Mouse (Mus musculus): ENCODE measurements at regions not wholly inside any gene's neighbourhood (a gene's known extent, or its start where the extent isn't known, plus 50 kb on each side); places are given as distances from the start of the nearest gene placed in this dataset.

DNA sequence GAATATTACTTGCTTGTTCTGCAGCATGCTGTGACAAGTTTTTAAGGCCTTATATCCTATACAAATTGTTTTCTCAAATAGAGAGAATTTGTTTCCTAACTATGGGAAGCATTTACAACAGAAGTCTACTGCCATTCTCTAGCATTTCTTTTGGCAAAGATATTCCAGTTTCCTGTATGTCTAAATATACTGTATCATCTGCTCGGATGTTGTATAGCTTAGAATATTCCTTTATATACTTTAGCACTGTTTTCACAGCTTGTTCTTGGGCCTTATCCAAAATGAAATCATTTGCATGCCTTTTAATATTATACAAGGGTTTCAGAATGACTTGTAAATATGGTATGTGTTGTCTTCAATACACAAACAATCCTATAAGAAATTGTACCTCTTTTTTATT is 92.1 kb upstream of the Ins2 start:
- no peaks in the 10 kb centered on the region for H3K36me3 ChIP-seq (ENCODE audit: control insufficient read depth, insufficient read depth, low read length)
- H3K9ac ChIP-seq (ENCODE audit: low read length) = no peak overlapping the region
- 85% methylated on average over 1 of the region's 1 CpGs for WGBS
- no peak overlapping the region for H3K4me3 ChIP-seq (ENCODE audit: low read depth, low read length)
- H3K4me2 ChIP-seq (ENCODE audit: low read length) = no peak overlapping the region
- no peak overlapping the region for H3K27ac ChIP-seq (ENCODE audit: low read depth)
- no peaks in the 10 kb centered on the region for H3K27me3 ChIP-seq (replicated peaks; ENCODE audit: control insufficient read depth, insufficient read depth, low read length)
- H3K4me1 ChIP-seq (replicated peaks; ENCODE audit: control insufficient read depth, insufficient read depth, low read length) = no peaks in the 10 kb centered on the region
- ATAC-seq (replicated peaks; ENCODE audit: low FRiP score, low TSS enrichment, low read depth) (no peak), DNase-seq (ENCODE audit: low spot score) (no peak)
- no peaks in the 10 kb centered on the region for H3K9me3 ChIP-seq (ENCODE audit: control insufficient read depth, low read length)

DNA sequence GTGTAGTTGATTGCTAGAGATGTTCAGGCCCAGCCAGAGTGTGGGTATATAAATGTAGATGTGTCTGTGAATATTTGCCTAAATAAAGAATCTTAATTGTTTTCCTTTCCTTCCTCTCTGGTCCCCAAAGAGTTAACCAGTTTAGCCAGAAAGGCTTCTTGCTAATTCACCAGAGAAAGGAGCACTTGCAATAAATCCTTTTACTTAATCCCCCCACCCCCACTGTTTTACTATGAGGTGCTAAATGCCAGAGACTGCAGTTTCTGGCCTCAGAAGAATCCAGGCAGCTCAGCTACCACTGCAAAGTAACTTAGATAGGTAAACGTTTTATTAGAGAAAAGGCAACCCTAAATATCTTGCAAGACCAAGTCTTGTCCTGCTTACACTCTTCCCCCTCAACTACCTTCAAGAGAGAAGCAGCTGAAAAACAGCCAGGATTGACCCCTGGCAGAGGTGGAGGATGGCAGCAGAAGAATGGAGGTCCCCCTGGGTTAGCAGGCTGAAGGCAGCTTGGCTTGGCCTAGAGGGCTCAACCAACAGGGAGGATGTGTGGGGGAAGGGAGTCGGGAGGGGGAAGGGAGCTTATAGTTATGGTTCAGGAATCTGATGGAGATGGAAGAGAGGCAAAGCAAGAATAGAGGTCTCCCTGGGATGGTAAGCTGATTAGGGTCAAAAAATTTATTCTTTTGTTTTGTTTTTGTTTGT is 87.9 kb upstream of the Ins2 start:
- WGBS = 13% methylated on average over 2 of the region's 2 CpGs
- DNase-seq (ENCODE audit: low spot score) = no peak
- ATAC-seq (replicated peaks; ENCODE audit: low FRiP score, low TSS enrichment, low read depth) = no peak

DNA sequence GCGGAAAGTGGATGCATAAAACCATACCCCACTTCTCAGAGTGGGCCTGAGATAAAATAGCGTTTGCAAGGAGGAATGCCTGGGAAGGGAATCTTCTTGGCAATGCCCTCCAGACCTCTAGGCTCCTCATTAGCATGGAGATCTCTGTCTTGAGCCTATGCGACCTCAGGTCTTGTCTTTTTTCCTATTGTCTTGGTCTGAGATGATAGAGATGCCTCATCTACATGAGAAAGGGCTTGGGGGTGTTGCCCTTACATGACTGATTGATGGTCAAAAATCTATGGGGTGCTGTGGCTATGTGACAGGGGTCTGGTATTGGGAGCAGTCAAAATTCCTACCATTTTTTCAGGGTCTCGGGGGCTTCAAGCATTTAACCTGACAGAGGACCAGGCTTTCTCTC is 67.5 kb upstream of the Ins2 start:
- Histone ChIP-seq H3K36me3 (ENCODE audit: control insufficient read depth, insufficient read depth, low read length) (no peaks in the 10 kb centered on the region), H3K9me3 (ENCODE audit: control insufficient read depth, low read length) (no peaks in the 10 kb centered on the region), H3K4me3 (ENCODE audit: low read depth, low read length) (no peak overlapping the region), H3K27me3 (replicated peaks; ENCODE audit: control insufficient read depth, insufficient read depth, low read length) (no peaks in the 10 kb centered on the region), H3K9ac (ENCODE audit: low read length) (no peak overlapping the region), H3K4me1 (replicated peaks; ENCODE audit: control insufficient read depth, insufficient read depth, low read length) (no peaks in the 10 kb centered on the region), H3K27ac (ENCODE audit: low read depth) (no peak overlapping the region), H3K4me2 (ENCODE audit: low read length) (no peak overlapping the region)
- ATAC-seq (replicated peaks; ENCODE audit: low FRiP score, low TSS enrichment, low read depth) = no peak
- DNase-seq (ENCODE audit: low spot score) = no peak
- 72% methylated on average over 4 of the region's 4 CpGs for WGBS

More for the DNA sequence above, 87.9 kb upstream of the Ins2 start:
- H3K27me3 ChIP-seq (replicated peaks; ENCODE audit: control insufficient read depth, insufficient read depth, low read length) = no peaks in the 10 kb centered on the region
- H3K27ac ChIP-seq (ENCODE audit: low read depth) = no peak overlapping the region
- no peaks in the 10 kb centered on the region for H3K36me3 ChIP-seq (ENCODE audit: control insufficient read depth, insufficient read depth, low read length)
- H3K9me3 ChIP-seq (ENCODE audit: control insufficient read depth, low read length) = no peaks in the 10 kb centered on the region
- no peak overlapping the region for H3K9ac ChIP-seq (ENCODE audit: low read length)
- H3K4me3 ChIP-seq (ENCODE audit: low read depth, low read length) = no peak overlapping the region
- no peak overlapping the region for H3K4me2 ChIP-seq (ENCODE audit: low read length)
- H3K4me1 ChIP-seq (replicated peaks; ENCODE audit: control insufficient read depth, insufficient read depth, low read length) = no peaks in the 10 kb centered on the region

DNA sequence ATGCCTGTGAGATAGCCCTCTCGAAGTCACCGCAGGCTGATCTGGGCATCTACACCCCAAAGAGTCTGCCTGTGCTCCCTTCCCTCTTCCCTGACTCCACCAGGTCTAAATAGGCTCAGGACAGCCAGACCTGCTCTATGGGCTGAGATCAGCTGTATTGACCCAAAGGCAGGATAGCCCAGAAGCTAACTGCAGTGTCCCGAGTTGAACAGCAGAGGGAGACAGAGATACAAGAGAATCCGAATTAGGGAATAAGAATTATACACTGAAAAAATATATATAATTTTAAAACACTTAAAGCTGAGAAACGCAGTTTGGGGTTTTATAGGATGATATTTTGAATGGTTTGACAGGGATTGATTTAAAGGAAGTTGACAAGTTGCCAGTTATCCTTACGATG is 56.2 kb upstream of the Ins2 start:
- H3K4me1 ChIP-seq (replicated peaks; ENCODE audit: control insufficient read depth, insufficient read depth, low read length) = no peaks in the 10 kb centered on the region
- no peak overlapping the region for H3K27ac ChIP-seq (ENCODE audit: low read depth)
- 28% methylated on average over 6 of the region's 6 CpGs for WGBS
- no peak overlapping the region for H3K9ac ChIP-seq (ENCODE audit: low read length)
- ATAC-seq (replicated peaks; ENCODE audit: low FRiP score, low TSS enrichment, low read depth) (no peak), DNase-seq (ENCODE audit: low spot score) (peak; percentile 73)
- no peak overlapping the region for H3K4me2 ChIP-seq (ENCODE audit: low read length)
- no peak overlapping the region for H3K4me3 ChIP-seq (ENCODE audit: low read depth, low read length)
- no peaks in the 10 kb centered on the region for H3K36me3 ChIP-seq (ENCODE audit: control insufficient read depth, insufficient read depth, low read length)
- H3K9me3 ChIP-seq (ENCODE audit: control insufficient read depth, low read length) = no peaks in the 10 kb centered on the region
- no peaks in the 10 kb centered on the region for H3K27me3 ChIP-seq (replicated peaks; ENCODE audit: control insufficient read depth, insufficient read depth, low read length)

DNA sequence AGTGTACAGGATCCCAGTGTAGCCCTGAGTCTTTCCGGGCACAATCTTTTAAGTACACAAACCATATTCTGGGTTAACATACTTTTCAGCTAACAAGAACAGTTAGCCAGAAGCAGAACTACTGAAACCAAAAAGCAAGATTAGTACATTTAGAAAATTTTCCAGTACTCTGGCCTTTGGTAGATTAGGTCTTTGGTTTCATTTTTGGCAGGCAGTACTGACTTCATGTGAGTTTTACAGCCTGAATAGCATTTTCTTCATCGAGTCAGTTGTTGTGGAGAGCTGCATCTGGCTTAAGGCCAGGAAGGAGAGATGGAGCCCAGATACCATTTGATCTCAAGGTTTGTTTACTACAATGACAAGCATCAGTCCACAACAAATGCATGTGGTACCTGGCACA is 51.3 kb upstream of the Ins2 start:
- 47% methylated on average over 2 of the region's 2 CpGs for WGBS
- no peak for ATAC-seq (replicated peaks; ENCODE audit: low FRiP score, low TSS enrichment, low read depth)
- no peaks in the 10 kb centered on the region for H3K4me1 ChIP-seq (replicated peaks; ENCODE audit: control insufficient read depth, insufficient read depth, low read length)

More for the DNA sequence above, 51.3 kb upstream of the Ins2 start:
- no peak overlapping the region for H3K4me2 ChIP-seq (ENCODE audit: low read length)
- H3K9ac ChIP-seq (ENCODE audit: low read length) = no peak overlapping the region
- H3K27me3 ChIP-seq (replicated peaks; ENCODE audit: control insufficient read depth, insufficient read depth, low read length) = no peaks in the 10 kb centered on the region
- no peak for DNase-seq (ENCODE audit: low spot score)
- no peak overlapping the region for H3K27ac ChIP-seq (ENCODE audit: low read depth)
- H3K4me3 ChIP-seq (ENCODE audit: low read depth, low read length) = no peak overlapping the region
- no peaks in the 10 kb centered on the region for H3K9me3 ChIP-seq (ENCODE audit: control insufficient read depth, low read length)
- no peaks in the 10 kb centered on the region for H3K36me3 ChIP-seq (ENCODE audit: control insufficient read depth, insufficient read depth, low read length)
